ENCODE assay signal across 27 mouse cellular contexts in genomic region chr6:148403761-148404160, GRCm38 (mm10). TPM values are rescaled to one million over a fixed set of nuclear protein-coding genes. Genes with fewer than 3 reads are reported as not detected.
DNase-seq lines count a peak whose midpoint lies in the region; ATAC-seq and TF ChIP-seq lines count a peak whose summit lies in the region.
"Had no signal": no experiment of that assay in that cellular context is flagged by ENCODE, and none has a peak within 500 bp of the region (broad histone marks: within the 10 kb centered on the region; RNA-seq: fewer than 3 reads in every experiment).

No protein-coding gene starts in this region.

- peak overlapping the region; percentile 77 for H3K27ac ChIP-seq in gastrocnemius, adult 2 months
- H3K27ac ChIP-seq in heart, embryonic 12.5 days (ENCODE audit: poor library complexity, severe bottlenecking), result 0 out of 2 replicates have a peak overlapping the region, but pooled peaks have one; percentile 66
- peak overlapping the region; percentile 72; the same call in 1 of the 2 replicates for H3K27ac ChIP-seq in layer of hippocampus, adult 2 months
- H3K27ac ChIP-seq in brown adipose tissue, adult 24 weeks (replicated peaks; ENCODE audit: low read depth, low read length), result peak overlapping the region; percentile 39; the same call in 1 of the 2 replicates
- H3K27ac ChIP-seq: forebrain, embryonic 13.5 days; hindbrain, embryonic 13.5 days; liver, embryonic 12.5 days; midbrain, embryonic 12.5 days; neural tube, embryonic 12.5 days had no signal

- no peak for DNase-seq in gastrocnemius, adult 2 months
- no peak for DNase-seq in gastrocnemius, postnatal 14 days
- DNase-seq in heart, postnatal 4 days, result no peak
- no peak for DNase-seq in layer of hippocampus, adult 2 months (ENCODE audit: low spot score in 2 of 2)
- DNase-seq in layer of hippocampus, postnatal 25 days (ENCODE audit: extremely low spot score in 1 of 2, low spot score in 1 of 2), result no peak
- DNase-seq in embryo, embryonic 9.5 days (ENCODE audit: extremely low spot score), result no peak
- DNase-seq: adrenal gland, adult 8-10 months; cerebellum, adult 8-10 months; cerebellum, postnatal 25 days; left cerebral cortex, postnatal 4 days; liver, postnatal 0 days; right cerebral cortex, postnatal 4 days; thymus, adult 18-20 months; thymus, postnatal 25 days had no signal

- 67% methylated on average over 3 of the region's 3 CpGs for WGBS in heart, embryonic 12.5 days

- H3K4me3 ChIP-seq in gastrocnemius, adult 2 months, result no peak overlapping the region
- H3K4me3 ChIP-seq in heart, embryonic 12.5 days, result no peak overlapping the region
- H3K4me3 ChIP-seq in layer of hippocampus, adult 2 months, result no peak overlapping the region
- H3K4me3 ChIP-seq in brown adipose tissue, adult 24 weeks (ENCODE audit: insufficient read depth, low read depth, low read length), result no peak overlapping the region
- H3K4me3 ChIP-seq: forebrain, embryonic 13.5 days; hindbrain, embryonic 13.5 days; liver, embryonic 12.5 days; megakaryocyte, embryonic 14.5 days; midbrain, embryonic 12.5 days; myocyte; neural tube, embryonic 12.5 days had no signal

- H3K9ac ChIP-seq in heart, embryonic 12.5 days, result no peak overlapping the region
- H3K9ac ChIP-seq: forebrain, embryonic 13.5 days; hindbrain, embryonic 13.5 days; liver, embryonic 12.5 days; liver, postnatal 0 days; midbrain, embryonic 12.5 days; neural tube, embryonic 12.5 days had no signal

- no peaks in the 10 kb centered on the region for H3K36me3 ChIP-seq in heart, embryonic 12.5 days
- H3K36me3 ChIP-seq: hindbrain, embryonic 13.5 days; liver, embryonic 12.5 days; midbrain, embryonic 12.5 days; neural tube, embryonic 12.5 days had no signal

- H3K27me3 ChIP-seq in heart, embryonic 12.5 days (replicated peaks), result no peaks in the 10 kb centered on the region
- H3K27me3 ChIP-seq: CH12.LX; forebrain, embryonic 13.5 days; hindbrain, embryonic 13.5 days; liver, embryonic 12.5 days; midbrain, embryonic 12.5 days; neural tube, embryonic 12.5 days had no signal

- intact Hi-C loops in gastrocnemius, adult 2 months (cut with DNase I), result loop anchor here (2.0 kb wide), 1 partner anchor 13 kb away; no protein-coding TSS in a partner anchor
- intact Hi-C loops in gastrocnemius, postnatal 14 days (cut with DNase I; ENCODE audit: low total_unique reads), result no loop called here

- H3K9me3 ChIP-seq in heart, embryonic 12.5 days (replicated peaks), result no peaks in the 10 kb centered on the region
- H3K9me3 ChIP-seq: forebrain, embryonic 13.5 days; hindbrain, embryonic 13.5 days; liver, embryonic 12.5 days; megakaryocyte, embryonic 14.5 days; midbrain, embryonic 12.5 days; neural tube, embryonic 12.5 days had no signal

- TF ChIP-seq CTCF in gastrocnemius, adult 2 months (IDR thresholded peaks at IDR 0.05), result no peak
- no peak for TF ChIP-seq CTCF in layer of hippocampus, adult 2 months (conservative IDR thresholded peaks at IDR 0.05)

- no peak overlapping the region for H3K4me2 ChIP-seq in heart, embryonic 12.5 days
- H3K4me2 ChIP-seq: forebrain, embryonic 13.5 days; hindbrain, embryonic 13.5 days; liver, embryonic 12.5 days; midbrain, embryonic 12.5 days; neural tube, embryonic 12.5 days had no signal

- peaks cover 30% of the 10 kb centered on the region for H3K4me1 ChIP-seq in heart, embryonic 12.5 days (replicated peaks)
- peaks cover 17% of the 10 kb centered on the region; the same call in 1 of the 2 replicates for H3K4me1 ChIP-seq in brown adipose tissue, adult 24 weeks (ENCODE audit: control insufficient read depth, insufficient read depth, insufficient read length, low read length)
- H3K4me1 ChIP-seq: forebrain, embryonic 13.5 days; liver, embryonic 12.5 days; megakaryocyte, embryonic 14.5 days; midbrain, embryonic 12.5 days; neural tube, embryonic 12.5 days had no signal

- ATAC-seq in heart, embryonic 12.5 days (ENCODE audit: insufficient number of reproducible peaks, low FRiP score), result no peak
- ATAC-seq: activated CD4-positive, CD25-positive, alpha-beta regulatory T cell, adult 4 months; forebrain, embryonic 13.5 days; intestine, embryonic 16.5 days; liver, embryonic 12.5 days; liver, postnatal 0 days had no signal

RNA-seq across cellular contexts. Expression of gene Tmtc1, which starts 40.4 kb away (rescaled TPM):
- total RNA-seq in gastrocnemius, adult 2 months (2021), result 10 to 100 TPM; 55.4 to 64.8 TPM
- total RNA-seq in gastrocnemius, postnatal 14 days (2021), result 10 to 100 TPM; 46.0 to 52.6 TPM
- 3.4 and 3.8 TPM in 2 replicates for polyA plus RNA-seq in heart, embryonic 12.5 days (2016; fragmentation: Nextera tagmentation; extraction: Ambion mirVana)
- total RNA-seq in heart, postnatal 4 days (2021), result 10 to 100 TPM; 18.7 to 24.0 TPM
- 10 to 100 TPM; 39.8 to 42.0 TPM for total RNA-seq in layer of hippocampus, adult 2 months (2021)
- 10 to 100 TPM; 32.5 to 33.4 TPM for total RNA-seq in layer of hippocampus, postnatal 25 days (2021)
- polyA plus RNA-seq in brown adipose tissue, adult 24 weeks (2012; ENCODE audit: insufficient read depth, insufficient read length, missing spikeins), result 1.9 and 2.4 TPM in 2 replicates
- polyA plus RNA-seq: C2C12 had no signal
